ENCODE assay signal across 8 mouse cellular contexts in genomic region chr2:130949781-130950180, GRCm38 (mm10).
"Had no signal": no experiment of that assay in that cellular context is flagged by ENCODE, and none has a peak within 500 bp of the region (broad histone marks: within the 10 kb centered on the region; RNA-seq: fewer than 3 reads in every experiment).

No protein-coding gene starts in this region.

- H3K27me3 ChIP-seq: intestine, embryonic 15.5 days; limb, embryonic 13.5 days; liver, embryonic 12.5 days; neural tube, embryonic 12.5 days had no signal

- H3K9me3 ChIP-seq: intestine, embryonic 15.5 days; limb, embryonic 13.5 days; liver, embryonic 12.5 days; midbrain, embryonic 10.5 days; neural tube, embryonic 12.5 days had no signal

- H3K4me2 ChIP-seq: intestine, embryonic 15.5 days; limb, embryonic 13.5 days; liver, embryonic 12.5 days; lung, embryonic 14.5 days; neural tube, embryonic 12.5 days had no signal

- H3K27ac ChIP-seq: intestine, embryonic 15.5 days; limb, embryonic 13.5 days; liver, embryonic 12.5 days; midbrain, embryonic 10.5 days; neural tube, embryonic 12.5 days; stomach, postnatal 0 days had no signal

- H3K9ac ChIP-seq: intestine, embryonic 15.5 days; limb, embryonic 13.5 days; liver, embryonic 12.5 days; lung, embryonic 14.5 days; neural tube, embryonic 12.5 days had no signal

- H3K4me1 ChIP-seq: intestine, embryonic 15.5 days; limb, embryonic 13.5 days; liver, embryonic 12.5 days; midbrain, embryonic 10.5 days had no signal

- H3K4me3 ChIP-seq: intestine, embryonic 15.5 days; limb, embryonic 13.5 days; liver, embryonic 12.5 days; midbrain, embryonic 10.5 days; myocyte; neural tube, embryonic 12.5 days had no signal

- H3K36me3 ChIP-seq: intestine, embryonic 15.5 days; midbrain, embryonic 10.5 days had no signal

- ATAC-seq: intestine, embryonic 15.5 days; liver, embryonic 12.5 days had no signal
